Mouse (Mus musculus) layer of hippocampus, postnatal 25 days (tissue): ENCODE data around the gene Ccdc87. TPM values are rescaled to one million over a fixed set of nuclear protein-coding genes. Genes with fewer than 3 reads are reported as not detected.

Experiments used
- DNase-seq, 2 experiments: peaks; one replicate each; pipeline ENCODE4 v3.0.0; 2022; ENCODE audit warnings: mixed read lengths in 2 of 2, low spot score in 1 of 2; ENCODE audit errors: extremely low spot score in 1 of 2
- total RNA-seq, 2 experiments: library from RNA; stranded (reverse); gene quantifications; 2 replicates each; pipeline ENCODE4 v1.2.3; 2021

The Ccdc87 gene
- total RNA-seq, 2 experiments from 2014 or later = 1.8 to 2.2 TPM

GRCm38 (mm10) chr19:4879324-4879703, 40.1 kb downstream of the Ccdc87 start:
- DNase-seq = no peak

- no peak for DNase-seq
Measured at GRCm38 (mm10) chr19:4883961-4884360, 44.8 kb downstream of the Ccdc87 start.

DNA sequence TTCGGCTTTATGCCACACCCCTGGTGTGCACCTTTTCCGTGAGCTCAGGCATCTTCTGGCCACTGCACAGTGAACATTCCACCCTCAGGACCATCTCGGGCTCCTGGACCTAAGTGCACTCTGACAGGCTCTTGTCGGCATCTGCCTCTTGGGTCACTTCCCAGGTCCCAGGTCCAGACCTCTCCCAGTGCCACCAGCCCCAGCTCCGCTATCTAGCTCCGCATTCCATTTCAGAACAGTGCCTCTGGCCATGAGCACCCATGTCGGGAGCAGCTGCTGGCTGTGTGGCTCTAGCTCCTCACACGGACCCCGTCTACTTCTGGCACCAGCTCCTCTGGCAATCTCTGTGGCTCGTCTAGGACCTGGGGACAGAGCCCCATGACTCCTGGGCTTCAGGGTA, 50.6 kb downstream of the Ccdc87 start:
- DNase-seq = no peak

- DNase-seq = no peak
Measured at GRCm38 (mm10) chr19:4891798-4892197, 52.6 kb downstream of the Ccdc87 start.

Other genes starting within 250 kb of the Ccdc87 start
- gene Lrfn4, start 223.7 kb upstream of the Ccdc87 start, total RNA-seq = 10 to 100 TPM; 40.9 to 41.6 TPM
- 10 to 100 TPM; 21.4 to 24.2 TPM for gene Rce1, start 213.7 kb upstream of the Ccdc87 start, total RNA-seq
- 1 to 10 TPM; 1.1 to 2.5 TPM for gene Gm960, start 140.7 kb upstream of the Ccdc87 start, total RNA-seq
- 100 to 1,000 TPM; 615 to 659 TPM for gene Sptbn2, start 128.2 kb upstream of the Ccdc87 start, total RNA-seq
- gene Rbm4b, start 82.9 kb upstream of the Ccdc87 start, total RNA-seq = 10 to 100 TPM; 18.2 to 18.8 TPM
- 10 to 100 TPM; 81.1 to 82.0 TPM for gene Rbm4, start 45.5 kb upstream of the Ccdc87 start, total RNA-seq
- 10 to 100 TPM; 21.2 to 28.3 TPM for gene Gm21992, start 27.8 kb upstream of the Ccdc87 start, total RNA-seq
- 10 to 100 TPM; 53.0 to 53.9 TPM for gene Rbm14, start 27.7 kb upstream of the Ccdc87 start, total RNA-seq
- 10 to 100 TPM; 30.6 to 37.8 TPM for gene Ccs, start within 50 bp of the Ccdc87 start, total RNA-seq
- 100 to 1,000 TPM; 113 to 118 TPM for gene Ctsf, start 15.8 kb downstream of the Ccdc87 start, total RNA-seq
- under 1 TPM; 0.84 to 0.89 TPM for gene Actn3, start 38.5 kb downstream of the Ccdc87 start, total RNA-seq
- 10 to 100 TPM; 24.9 to 25.5 TPM for gene Zdhhc24, start 39.3 kb downstream of the Ccdc87 start, total RNA-seq
- gene Bbs1, start 67.3 kb downstream of the Ccdc87 start, total RNA-seq = 10 to 100 TPM; 37.4 to 41.9 TPM
- 10 to 100 TPM; 41.0 to 43.5 TPM for gene Dpp3, start 88.9 kb downstream of the Ccdc87 start, total RNA-seq
- 10 to 100 TPM; 20.2 to 20.9 TPM for gene Peli3, start 103.8 kb downstream of the Ccdc87 start, total RNA-seq
- gene Mrpl11, start 122.8 kb downstream of the Ccdc87 start, total RNA-seq = 10 to 100 TPM; 60.5 to 71.1 TPM
- gene Npas4, start 150.9 kb downstream of the Ccdc87 start, total RNA-seq = 1 to 10 TPM; 5.7 to 6.6 TPM
- 10 to 100 TPM; 14.2 to 17.6 TPM for gene Slc29a2, start 184.5 kb downstream of the Ccdc87 start, total RNA-seq
- gene B4gat1, start 199.5 kb downstream of the Ccdc87 start, total RNA-seq = 100 to 1,000 TPM; 131 to 132 TPM
- gene AC124502.3, start 199.5 kb downstream of the Ccdc87 start, total RNA-seq = 1 to 10 TPM; 5.0 to 5.3 TPM
- gene Brms1, start 202.0 kb downstream of the Ccdc87 start, total RNA-seq = 10 to 100 TPM; 19.2 to 21.4 TPM
- gene Rin1, start 211.1 kb downstream of the Ccdc87 start, total RNA-seq = 100 to 1,000 TPM; 109 to 114 TPM
- gene Cd248, start 228.7 kb downstream of the Ccdc87 start, total RNA-seq = 1 to 10 TPM; 4.3 to 5.1 TPM
- gene Tmem151a, start 246.2 kb downstream of the Ccdc87 start, total RNA-seq = 100 to 1,000 TPM; 131 to 138 TPM
- 10 to 100 TPM; 24.5 to 24.7 TPM for gene Yif1a, start 249.2 kb downstream of the Ccdc87 start, total RNA-seq